Mouse (Mus musculus) lung, embryonic 14.5 days (tissue): ENCODE results near the gene Lrfn3. TPM values are rescaled to one million over a fixed set of nuclear protein-coding genes. Genes with fewer than 3 reads are reported as not detected.

Experiments
- ATAC-seq: fragments of 200-750 bp; cut with Nextera tagmentation; 2 replicates; pipeline ENCODE4 v1.8.0; 2017; ENCODE audit warnings: mild to moderate bottlenecking, moderate TSS enrichment, moderate library complexity; ENCODE audit not compliant: insufficient read depth
- DNase-seq: peaks from one replicate; pipeline ENCODE4 v3.0.0-alpha.2; 2015
- H3K27ac ChIP-seq: fragments of 300-500 bp; sonication (generic); 2 replicates; pipeline ENCODE4 v1.5.1; 2014; ENCODE audit warnings: low read depth, mild to moderate bottlenecking, moderate library complexity
- H3K27me3 ChIP-seq: fragments of 300-500 bp; sonication (generic); 2 replicates; pipeline ENCODE4 v1.6.1; 2014; ENCODE audit warnings: low read length, control low read depth; ENCODE audit not compliant: insufficient read depth
- H3K36me3 ChIP-seq: fragments of 300-500 bp; sonication (generic); 2 replicates; pipeline ENCODE4 v1.6.1; 2014; ENCODE audit warnings: control low read depth; ENCODE audit not compliant: insufficient read depth
- H3K4me1 ChIP-seq: fragments of 300-500 bp; sonication (generic); 2 replicates; pipeline ENCODE4 v1.6.1; 2014; ENCODE audit warnings: antibody characterized with exemption, control low read depth; ENCODE audit not compliant: insufficient read depth
- H3K4me2 ChIP-seq: fragments of 300-500 bp; sonication (generic); 2 replicates; pipeline ENCODE4 v1.6.1; 2014; ENCODE audit warnings: mild to moderate bottlenecking
- H3K4me3 ChIP-seq: fragments of 300-500 bp; sonication (generic); 2 replicates; pipeline ENCODE4 v1.5.1; 2014; ENCODE audit warnings: low read depth, low read length
- H3K9ac ChIP-seq: fragments of 300-500 bp; sonication (generic); 2 replicates; pipeline ENCODE4 v1.6.1; 2014
- H3K9me3 ChIP-seq: fragments of 300-500 bp; sonication (generic); 2 replicates; pipeline ENCODE4 v1.6.1; 2016; ENCODE audit warnings: low read depth, low read length, control low read depth
- CTCF ChIP-seq: IDR thresholded peaks from 2 replicates; pipeline ENCODE4 v1.5.1; 2016; ENCODE audit warnings: antibody characterized with exemption, low read depth
- WGBS: fragments of 180-500 bp; shearing (Covaris S2); extraction: QIAGEN DNeasy Blood & Tissue Kit; methylation state at CpG from one replicate; pipeline ENCODE4 v1.1.7; 2014; 5-methylcytosine and 5-hydroxymethylcytosine counted together
- polyA plus RNA-seq: library from polyadenylated mRNA; unstranded; fragments of >200 nt; fragmentation: Nextera tagmentation; extraction: Ambion mirVana; gene quantifications from 2 replicates; pipeline ENCODE4 v1.2.1, GENCODE M21; 2014

Gene Lrfn3
- polyA plus RNA-seq, 1 experiment from 2014 or later, result 3.7 TPM

DNA sequence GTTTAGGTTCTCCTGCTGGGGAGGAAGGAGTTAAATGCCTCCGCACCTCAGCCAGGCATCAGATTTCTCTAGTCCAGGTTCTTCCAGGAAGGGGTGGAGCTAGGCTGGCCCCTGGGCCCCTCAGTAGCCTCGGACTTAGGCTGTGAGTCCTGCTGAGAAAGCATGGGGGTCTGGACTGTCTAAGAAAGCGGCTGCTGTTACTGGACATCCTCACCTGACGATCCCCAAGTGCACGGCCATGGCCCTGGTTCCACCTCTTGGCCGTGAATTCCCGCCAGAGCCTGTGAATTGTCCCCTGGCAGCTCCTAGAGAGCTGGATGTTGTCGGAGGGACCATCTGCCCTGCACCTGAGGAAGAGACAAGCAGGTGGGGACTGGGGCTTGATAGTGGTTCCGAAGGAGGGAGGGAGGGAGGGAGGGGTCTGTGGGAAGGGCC lies 47.8 kb downstream of the Lrfn3 start, which contains the start of gene Syne4:
TSS of gene Syne4 (plus strand) at position 87 of the 435 bp plus-strand sequence.
- no peaks in the 10 kb centered on the region for H3K27me3 ChIP-seq
- WGBS, result 1% methylated on average over 9 of the region's 9 CpGs
- no peak within 1 kb of the TSS; the same call in 1 of the 2 replicates for H3K27ac ChIP-seq
- H3K4me1 ChIP-seq, result no peaks in the 10 kb centered on the region
- H3K9ac ChIP-seq, result peak within 1 kb of the TSS; percentile 38
- peak within 1 kb of the TSS; percentile 58 for H3K4me2 ChIP-seq
- no peaks in the 10 kb centered on the region for H3K9me3 ChIP-seq
- peaks cover 9% of the 10 kb centered on the region; the same call in 1 of the 2 replicates for H3K36me3 ChIP-seq
- no peak for TF ChIP-seq CTCF
- DNase-seq (peak; percentile 59), ATAC-seq (peak; percentile 79)
- H3K4me3 ChIP-seq, result peak within 1 kb of the TSS; percentile 33

- no peak overlapping the region for H3K27ac ChIP-seq
- 41% methylated on average over 27 of the region's 27 CpGs for WGBS
- no peak overlapping the region for H3K9ac ChIP-seq
- H3K27me3 ChIP-seq, result no peaks in the 10 kb centered on the region
- H3K9me3 ChIP-seq, result no peaks in the 10 kb centered on the region
- peaks cover 5% of the 10 kb centered on the region; the same call in 1 of the 2 replicates for H3K4me1 ChIP-seq
- no peak overlapping the region for H3K4me2 ChIP-seq
- peaks cover 9% of the 10 kb centered on the region; the same call in 1 of the 2 replicates for H3K36me3 ChIP-seq
- no peak for TF ChIP-seq CTCF
- ATAC-seq (no peak), DNase-seq (no peak)
- H3K4me3 ChIP-seq, result no peak overlapping the region
These were observed 48.8 kb downstream of the Lrfn3 start for GRCm38 (mm10) chr7:30313666-30314320.

DNA sequence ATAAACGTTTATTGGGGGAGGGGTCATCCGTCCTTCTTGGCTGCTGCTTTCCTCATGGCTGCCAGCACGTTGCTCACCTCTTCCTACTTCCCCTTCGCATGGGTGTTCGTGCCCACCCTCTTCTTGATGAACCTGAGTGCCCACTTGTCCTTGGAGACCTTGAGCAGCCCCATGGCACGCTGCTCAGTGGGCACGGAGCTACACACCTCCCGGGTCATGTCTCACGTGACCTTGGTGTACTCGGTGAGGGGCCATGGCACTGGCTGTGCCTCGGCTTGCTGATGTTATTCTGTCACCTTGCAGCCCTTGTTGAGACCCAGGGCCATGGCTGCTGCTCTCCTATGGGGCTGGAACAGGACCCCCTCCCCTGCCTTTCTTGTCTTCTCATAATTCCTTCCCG lies 52.4 kb downstream of the Lrfn3 start:
- Histone ChIP-seq H3K9me3 (no peaks in the 10 kb centered on the region), H3K36me3 (peaks cover 28% of the 10 kb centered on the region; the same call in 1 of the 2 replicates), H3K4me2 (no peak overlapping the region), H3K27me3 (no peaks in the 10 kb centered on the region), H3K4me1 (peaks cover 5% of the 10 kb centered on the region; the same call in 1 of the 2 replicates), H3K9ac (no peak overlapping the region), H3K27ac (no peak overlapping the region), H3K4me3 (no peak overlapping the region)
- WGBS, result 82% methylated on average over 12 of the region's 12 CpGs
- DNase-seq (no peak), ATAC-seq (no peak)
- TF ChIP-seq CTCF, result no peak

GRCm38 (mm10) chr7:30309395-30310129 lies 53.0 kb downstream of the Lrfn3 start:
- H3K4me1 ChIP-seq, result peaks cover 5% of the 10 kb centered on the region; the same call in 1 of the 2 replicates
- H3K27me3 ChIP-seq, result no peaks in the 10 kb centered on the region
- DNase-seq, result no peak
- peak overlapping the region; percentile 61 for H3K4me3 ChIP-seq
- H3K9ac ChIP-seq, result peak overlapping the region; percentile 62
- no peak for ATAC-seq
- 55% methylated on average over 15 of the region's 15 CpGs for WGBS
- no peaks in the 10 kb centered on the region for H3K9me3 ChIP-seq
- no peak for TF ChIP-seq CTCF
- H3K36me3 ChIP-seq, result peaks cover 30% of the 10 kb centered on the region; the same call in 1 of the 2 replicates
- no peak overlapping the region for H3K27ac ChIP-seq
- H3K4me2 ChIP-seq, result peak overlapping the region; percentile 71

GRCm38 (mm10) chr7:30308076-30309005 lies 54.2 kb downstream of the Lrfn3 start, which contains the start of gene Alkbh6:
Gene Alkbh6, plus strand, starts transcription at chr7:30308717.
- Histone ChIP-seq H3K36me3 (peaks cover 35% of the 10 kb centered on the region; the same call in 1 of the 2 replicates), H3K27ac (peak within 1 kb of the TSS; percentile 3)
- no peak for TF ChIP-seq CTCF

GRCm38 (mm10) chr7:30306083-30306779 lies 56.3 kb downstream of the Lrfn3 start:
- no peak overlapping the region for H3K9ac ChIP-seq
- ATAC-seq (no peak), DNase-seq (peak; percentile 53)
- H3K4me2 ChIP-seq, result no peak overlapping the region
- H3K4me1 ChIP-seq, result peaks cover 5% of the 10 kb centered on the region; the same call in 1 of the 2 replicates
- H3K36me3 ChIP-seq, result peaks cover 42% of the 10 kb centered on the region; the same call in 1 of the 2 replicates
- no peaks in the 10 kb centered on the region for H3K27me3 ChIP-seq
- peak; percentile 64 for TF ChIP-seq CTCF
- no peaks in the 10 kb centered on the region for H3K9me3 ChIP-seq
- WGBS, result 88% methylated on average over 16 of the region's 16 CpGs
- H3K27ac ChIP-seq, result no peak overlapping the region
- no peak overlapping the region for H3K4me3 ChIP-seq

More at GRCm38 (mm10) chr7:30308076-30309005, 54.2 kb downstream of the Lrfn3 start, which contains the start of gene Alkbh6:
- Histone ChIP-seq H3K4me3 (peak within 1 kb of the TSS; percentile 61), H3K4me1 (peaks cover 5% of the 10 kb centered on the region; the same call in 1 of the 2 replicates), H3K9ac (peak within 1 kb of the TSS; percentile 62), H3K27me3 (no peaks in the 10 kb centered on the region), H3K4me2 (peak within 1 kb of the TSS; percentile 71), H3K9me3 (no peaks in the 10 kb centered on the region)
- 4% methylated on average over 27 of the region's 27 CpGs for WGBS
- ATAC-seq (peak; percentile 100), DNase-seq (peak; percentile 97)

Other genes with a start within 250 kb of the Lrfn3 start
- 8.1 and 9.1 TPM in 2 replicates for gene Zfp382, start 240.8 kb downstream of the Lrfn3 start, polyA plus RNA-seq
- 16.8 and 17.0 TPM in 2 replicates for gene Zfp146, start 193.0 kb downstream of the Lrfn3 start, polyA plus RNA-seq
- 4.5 and 8.0 TPM in 2 replicates for gene Cox7a1, start 178.6 kb downstream of the Lrfn3 start, polyA plus RNA-seq
- 78.3 and 80.3 TPM in 2 replicates for gene Capns1, start 164.0 kb downstream of the Lrfn3 start, polyA plus RNA-seq
- 187 and 192 TPM in 2 replicates for gene Polr2i, start 130.8 kb downstream of the Lrfn3 start, polyA plus RNA-seq
- 175 and 182 TPM in 2 replicates for gene Tbcb, start 130.5 kb downstream of the Lrfn3 start, polyA plus RNA-seq
- 0.26 TPM in 1 of 2 replicates, not detected in the other for gene Ovol3, start 127.0 kb downstream of the Lrfn3 start, polyA plus RNA-seq
- 0.26 and 0.30 TPM in 2 replicates for gene Thap8, start 82.7 kb downstream of the Lrfn3 start, polyA plus RNA-seq
- 16.3 and 17.1 TPM in 2 replicates for gene Wdr62, start 82.4 kb downstream of the Lrfn3 start, polyA plus RNA-seq
- gene Clip3, start 71.0 kb downstream of the Lrfn3 start, polyA plus RNA-seq, result 31.1 and 41.9 TPM in 2 replicates
- 72.1 and 73.1 TPM in 2 replicates for gene Alkbh6, start 54.1 kb downstream of the Lrfn3 start, polyA plus RNA-seq
- 21.9 and 23.2 TPM in 2 replicates for gene Syne4, start 48.0 kb downstream of the Lrfn3 start, polyA plus RNA-seq
- not detected in 2 replicates for gene E130208F15Rik, start 41.0 kb downstream of the Lrfn3 start, polyA plus RNA-seq
- gene Sdhaf1, start 38.9 kb downstream of the Lrfn3 start, polyA plus RNA-seq, result 21.3 and 22.7 TPM in 2 replicates
- 46.0 and 46.8 TPM in 2 replicates for gene Tyrobp, start 51.0 kb upstream of the Lrfn3 start, polyA plus RNA-seq
- gene Hcst, start 57.1 kb upstream of the Lrfn3 start, polyA plus RNA-seq, result 1.5 and 2.0 TPM in 2 replicates
- 1.7 and 2.0 TPM in 2 replicates for gene Nfkbid, start 59.0 kb upstream of the Lrfn3 start, polyA plus RNA-seq
- gene Aplp1, start 82.8 kb upstream of the Lrfn3 start, polyA plus RNA-seq, result 22.3 and 22.6 TPM in 2 replicates
- gene Kirrel2, start 94.9 kb upstream of the Lrfn3 start, polyA plus RNA-seq, result not detected in 2 replicates
- gene Nphs1, start 95.5 kb upstream of the Lrfn3 start, polyA plus RNA-seq, result 0.19 TPM in 1 of 2 replicates, not detected in the other
- not detected in 2 replicates for gene Prodh2, start 130.8 kb upstream of the Lrfn3 start, polyA plus RNA-seq
- gene Arhgap33, start 172.3 kb upstream of the Lrfn3 start, polyA plus RNA-seq, result 13.8 and 14.3 TPM in 2 replicates
- 24.9 and 26.0 TPM in 2 replicates for gene Hspb6, start 189.4 kb upstream of the Lrfn3 start, polyA plus RNA-seq
- 18.3 and 18.7 TPM in 2 replicates for gene Proser3, start 189.5 kb upstream of the Lrfn3 start, polyA plus RNA-seq
- gene Lin37, start 197.1 kb upstream of the Lrfn3 start, polyA plus RNA-seq, result 33.7 and 34.7 TPM in 2 replicates
- gene U2af1l4, start 200.5 kb upstream of the Lrfn3 start, polyA plus RNA-seq, result 101 and 120 TPM in 2 replicates
- 7.9 and 9.9 TPM in 2 replicates for gene Gm49396, start 200.6 kb upstream of the Lrfn3 start, polyA plus RNA-seq
- 104 and 105 TPM in 2 replicates for gene Psenen, start 200.9 kb upstream of the Lrfn3 start, polyA plus RNA-seq
- 3.0 and 4.1 TPM in 2 replicates for gene Igflr1, start 202.7 kb upstream of the Lrfn3 start, polyA plus RNA-seq
- 11.7 and 14.8 TPM in 2 replicates for gene Kmt2b, start 226.0 kb upstream of the Lrfn3 start, polyA plus RNA-seq
- gene Zbtb32, start 236.1 kb upstream of the Lrfn3 start, polyA plus RNA-seq, result 1.7 and 2.4 TPM in 2 replicates